Mouse (Mus musculus) brain, embryonic 14.5 days (tissue): ENCODE measurements around the gene Rbm15b.

Experiments used
- CTCF ChIP-seq: fragments of 200-500 bp; IDR thresholded peaks from 2 replicates; pipeline ENCODE4 v1.5.1; 2012; ENCODE audit warnings: inconsistent platforms, mild to moderate bottlenecking, moderate library complexity, borderline replicate concordance; ENCODE audit not compliant: insufficient read depth, insufficient read length; ENCODE audit errors: extremely low read depth
- POLR2A ChIP-seq: fragments of 200-500 bp; IDR thresholded peaks from 2 replicates; pipeline ENCODE4 v1.6.1; 2012; ENCODE audit warnings: mild to moderate bottlenecking, inconsistent platforms, borderline replicate concordance; ENCODE audit not compliant: poor library complexity, insufficient read depth, insufficient read length, severe bottlenecking; ENCODE audit errors: extremely low read depth

GRCm38 (mm10) chr9:106893327-106893726, 6.1 kb upstream of the Rbm15b start:
- TF ChIP-seq CTCF (no peak), POLR2A (no peak)
